In the genomic region with DNA sequence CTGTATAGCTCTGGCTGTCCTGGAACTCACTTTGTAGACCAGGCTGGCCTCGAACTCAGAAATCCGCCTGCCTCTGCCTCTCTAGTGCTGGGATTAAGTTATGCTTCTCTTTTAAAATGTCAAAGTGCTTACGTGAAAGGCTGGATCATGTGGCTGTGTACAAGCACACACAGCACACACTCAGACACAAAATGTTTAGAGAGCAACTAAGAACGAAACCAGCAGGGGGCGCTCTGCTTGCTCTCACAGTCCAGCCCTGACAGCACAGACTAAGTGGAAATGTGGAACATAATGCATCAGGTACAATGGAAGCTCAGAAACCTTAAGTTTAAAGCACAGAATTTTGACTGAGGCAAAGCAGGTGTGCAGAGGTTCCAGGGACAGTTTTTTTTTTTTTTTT, we compare ENCODE assay signal across 8 mouse cellular contexts. TPM values are rescaled to one million over a fixed set of nuclear protein-coding genes. Genes with fewer than 3 reads are reported as not detected.
DNase-seq lines count a peak whose midpoint lies in the region; ATAC-seq lines count a peak whose summit lies in the region.

No protein-coding gene starts in this region.

- H3K9ac ChIP-seq in neural tube, embryonic 15.5 days (replicated peaks): no peak overlapping the region
- H3K9ac ChIP-seq in limb, embryonic 12.5 days (replicated peaks): no peak overlapping the region

- DNase-seq in neural tube, embryonic 10.5 days (ENCODE audit: extremely low spot score, low spot score): peak; percentile 88
- peak; percentile 84 to 89 for DNase-seq in cerebellum, postnatal 36 days
- peak; percentile 88 for DNase-seq in gastrocnemius, postnatal 10 days
- DNase-seq in kidney, adult 8-10 months: peak; percentile 76 to 92
- DNase-seq in splenic B cell, adult 2 months (ENCODE audit: low read depth, low spot score): peak; percentile 95

- no peaks in the 10 kb centered on the region for H3K27me3 ChIP-seq in neural tube, embryonic 15.5 days (replicated peaks)
- H3K27me3 ChIP-seq in limb, embryonic 12.5 days: no peaks in the 10 kb centered on the region
- H3K27me3 ChIP-seq in splenic B cell, adult 2 months (ENCODE audit: control insufficient read depth, insufficient read depth, low read length, poor library complexity, severe bottlenecking): no peaks in the 10 kb centered on the region

- no peak overlapping the region for H3K4me3 ChIP-seq in neural tube, embryonic 15.5 days (replicated peaks)
- H3K4me3 ChIP-seq in limb, embryonic 12.5 days (replicated peaks): no peak overlapping the region

- no peaks in the 10 kb centered on the region for H3K36me3 ChIP-seq in neural tube, embryonic 15.5 days
- no peaks in the 10 kb centered on the region for H3K36me3 ChIP-seq in limb, embryonic 12.5 days
- H3K36me3 ChIP-seq in splenic B cell, adult 2 months (ENCODE audit: control insufficient read depth, insufficient read depth, low read length, poor library complexity, severe bottlenecking): no peaks in the 10 kb centered on the region

- no peak overlapping the region for H3K27ac ChIP-seq in neural tube, embryonic 15.5 days (replicated peaks)
- no peak overlapping the region for H3K27ac ChIP-seq in limb, embryonic 12.5 days

- H3K9me3 ChIP-seq in neural tube, embryonic 15.5 days (replicated peaks): no peaks in the 10 kb centered on the region
- H3K9me3 ChIP-seq in limb, embryonic 12.5 days: no peaks in the 10 kb centered on the region

- WGBS in neural tube, embryonic 15.5 days: 9% methylated on average over 5 of the region's 5 CpGs
- WGBS in limb, embryonic 12.5 days: 14% methylated on average over 5 of the region's 5 CpGs

- no peak overlapping the region for H3K4me2 ChIP-seq in neural tube, embryonic 15.5 days
- no peak overlapping the region for H3K4me2 ChIP-seq in limb, embryonic 12.5 days

- peaks cover 15% of the 10 kb centered on the region for H3K4me1 ChIP-seq in neural tube, embryonic 15.5 days
- H3K4me1 ChIP-seq in limb, embryonic 12.5 days (replicated peaks): peaks cover 8% of the 10 kb centered on the region

- ATAC-seq in neural tube, embryonic 15.5 days (ENCODE audit: low FRiP score): no peak
- ATAC-seq in limb, embryonic 12.5 days (ENCODE audit: insufficient number of reproducible peaks, insufficient read depth, low FRiP score, low TSS enrichment, low read depth): 0 out of 2 replicates have a peak, but pooled peaks have one; percentile 61
- ATAC-seq in monocyte, adult 5-6 weeks (replicated peaks; ENCODE audit: insufficient number of reproducible peaks, low FRiP score, low TSS enrichment, poor library complexity, severe bottlenecking): peak; percentile 80

RNA-seq across cellular contexts. Expression of gene Atad5, which starts 2.4 kb away (rescaled TPM):
- 3.5 and 6.2 TPM in 2 replicates for polyA plus RNA-seq in neural tube, embryonic 15.5 days (2015; fragmentation: Nextera tagmentation; extraction: Ambion mirVana)
- total RNA-seq in gastrocnemius, postnatal 10 days (2021): 1 to 10 TPM; 3.6 to 3.8 TPM
- polyA plus RNA-seq in limb, embryonic 12.5 days (2016; fragmentation: Nextera tagmentation; extraction: Ambion mirVana): 17.4 and 19.9 TPM in 2 replicates
- total RNA-seq in monocyte, adult 5-6 weeks (2017): 3.5 to 5.8 TPM (median 4.6 TPM) in 3 replicates

RNA-seq across cellular contexts. Expression of gene Crlf3, which starts 6.1 kb away (rescaled TPM):
- 14.3 and 27.7 TPM in 2 replicates for polyA plus RNA-seq in neural tube, embryonic 15.5 days (2015; fragmentation: Nextera tagmentation; extraction: Ambion mirVana)
- 10 to 100 TPM; 11.6 to 14.9 TPM for total RNA-seq in gastrocnemius, postnatal 10 days (2021)
- polyA plus RNA-seq in limb, embryonic 12.5 days (2016; fragmentation: Nextera tagmentation; extraction: Ambion mirVana): 59.4 and 60.1 TPM in 2 replicates
- total RNA-seq in monocyte, adult 5-6 weeks (2017): 144 to 183 TPM (median 162 TPM) in 3 replicates

RNA-seq across cellular contexts. Expression of gene Tefm, which starts 55.1 kb away (rescaled TPM):
- 21.9 and 26.3 TPM in 2 replicates for polyA plus RNA-seq in neural tube, embryonic 15.5 days (2015; fragmentation: Nextera tagmentation; extraction: Ambion mirVana)
- total RNA-seq in gastrocnemius, postnatal 10 days (2021): 10 to 100 TPM; 21.0 to 22.2 TPM
- 32.4 and 34.9 TPM in 2 replicates for polyA plus RNA-seq in limb, embryonic 12.5 days (2016; fragmentation: Nextera tagmentation; extraction: Ambion mirVana)
- total RNA-seq in monocyte, adult 5-6 weeks (2017): 2.9 to 11.4 TPM (median 5.8 TPM) in 3 replicates
